Mouse (Mus musculus): ENCODE data around the gene Fv1.

DNA sequence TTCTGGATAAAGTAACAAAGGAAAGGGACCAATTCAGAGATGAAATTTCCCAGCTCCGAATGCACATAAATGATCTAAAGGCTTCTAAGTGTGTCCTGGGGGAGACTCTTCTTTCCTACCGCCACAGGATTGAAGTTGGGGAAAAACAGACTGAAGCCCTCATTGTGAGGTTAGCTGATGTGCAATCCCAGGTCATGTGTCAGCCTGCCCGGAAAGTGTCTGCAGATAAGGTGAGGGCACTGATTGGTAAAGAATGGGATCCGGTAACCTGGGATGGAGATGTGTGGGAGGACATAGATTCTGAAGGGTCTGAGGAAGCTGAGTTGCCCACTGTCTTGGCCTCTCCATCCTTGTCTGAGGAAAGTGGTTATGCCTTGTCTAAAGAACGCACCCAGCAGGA is 459 bp downstream of the Fv1 start:
- TF ChIP-seq GATA1 (IDR thresholded peaks at IDR 0.05; ENCODE audit: borderline replicate concordance, low read length) (no peak), CTCF (IDR thresholded peaks at IDR 0.05; ENCODE audit: low read depth, low read length) (no peak), POLR2AphosphoS5 (IDR thresholded peaks at IDR 0.05; ENCODE audit: insufficient replicate concordance, low read depth, low read length) (no peak), TAL1 (conservative IDR thresholded peaks at IDR 0.05; ENCODE audit: low read depth, low read length) (no peak), GATA2 (IDR thresholded peaks at IDR 0.05; ENCODE audit: borderline replicate concordance, low read depth, low read length) (no peak)

Measured in G1E (cell line).